Mouse (Mus musculus): ENCODE data around the gene Adamtsl1.

DNA sequence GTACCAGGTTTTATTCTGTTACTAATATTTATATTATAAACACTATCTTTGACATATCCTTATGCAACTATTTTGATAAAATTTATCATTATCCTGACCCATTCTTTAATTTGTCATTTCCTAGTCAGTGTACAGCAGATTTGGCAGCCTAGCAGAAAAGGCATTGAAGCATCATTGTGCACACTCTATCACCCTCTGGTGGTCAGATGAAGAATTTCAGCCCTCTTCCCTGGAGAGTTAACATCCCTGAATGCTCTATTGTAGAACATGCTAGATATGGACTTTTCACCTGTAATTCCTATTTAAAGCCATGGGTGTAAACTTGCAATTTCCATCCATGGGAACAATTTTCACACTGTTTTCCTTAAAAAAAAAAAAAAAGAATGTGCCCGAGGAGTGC lies 305.2 kb downstream of the Adamtsl1 start:
- TF ChIP-seq CTCF (IDR thresholded peaks at IDR 0.05; ENCODE audit: control insufficient read depth, insufficient read depth, low read length) (no peak), POLR2A (IDR thresholded peaks at IDR 0.05; ENCODE audit: borderline replicate concordance, control insufficient read depth, low read depth, low read length) (no peak)

Measured in bone marrow, adult 2 months (tissue).